Mouse (Mus musculus) kidney, embryonic 15.5 days (tissue): ENCODE results near the gene Ccdc57. TPM values are rescaled to one million over a fixed set of nuclear protein-coding genes. Genes with fewer than 3 reads are reported as not detected.
A peak's percentile ranks its signal among the peaks of the same experiment; 100 is the strongest.

ENCODE experiments used
- ATAC-seq: fragments of 200-750 bp; cut with Nextera tagmentation; replicated peaks from 2 replicates; pipeline ENCODE4 v1.8.0; 2017; ENCODE audit warnings: moderate TSS enrichment; ENCODE audit not compliant: low FRiP score
- H3K27ac ChIP-seq: fragments of 300-500 bp; sonication (generic); 2 replicates; pipeline ENCODE4 v1.5.1; 2015; ENCODE audit warnings: mild to moderate bottlenecking, inconsistent platforms
- H3K27me3 ChIP-seq: fragments of 300-500 bp; sonication (generic); 2 replicates; pipeline ENCODE4 v1.6.1; 2015; ENCODE audit warnings: inconsistent platforms
- H3K36me3 ChIP-seq: fragments of 300-500 bp; sonication (generic); 2 replicates; pipeline ENCODE4 v1.6.1; 2015; ENCODE audit warnings: inconsistent platforms
- H3K4me1 ChIP-seq: fragments of 300-500 bp; sonication (generic); 2 replicates; pipeline ENCODE4 v1.6.1; 2015; ENCODE audit warnings: inconsistent platforms
- H3K4me2 ChIP-seq: fragments of 300-500 bp; sonication (generic); 2 replicates; pipeline ENCODE4 v1.6.1; 2015; ENCODE audit warnings: moderate library complexity, mild to moderate bottlenecking, inconsistent platforms
- H3K4me3 ChIP-seq: fragments of 300-500 bp; sonication (generic); replicated peaks from 2 replicates; pipeline ENCODE4 v1.5.1; 2015; ENCODE audit warnings: mild to moderate bottlenecking, inconsistent platforms
- H3K9ac ChIP-seq: fragments of 300-500 bp; sonication (generic); 2 replicates; pipeline ENCODE4 v1.6.1; 2015; ENCODE audit warnings: mild to moderate bottlenecking, inconsistent platforms
- H3K9me3 ChIP-seq: fragments of 300-500 bp; sonication (generic); replicated peaks from 2 replicates; pipeline ENCODE4 v1.6.1; 2016; ENCODE audit warnings: inconsistent platforms
- WGBS: fragments of 180-500 bp; shearing (Covaris S2); methylation state at CpG from one replicate; pipeline ENCODE4 v1.1.7; 2015; ENCODE audit warnings: mixed read lengths; 5-methylcytosine and 5-hydroxymethylcytosine counted together
- polyA plus RNA-seq: library from polyadenylated mRNA; unstranded; fragments of >200 nt; fragmentation: Nextera tagmentation; extraction: Ambion mirVana; gene quantifications from 2 replicates; pipeline ENCODE4 v1.2.1, GENCODE M21; 2015

Ccdc57 gene
- polyA plus RNA-seq, 1 experiment from 2014 or later = 8.4 TPM

DNA sequence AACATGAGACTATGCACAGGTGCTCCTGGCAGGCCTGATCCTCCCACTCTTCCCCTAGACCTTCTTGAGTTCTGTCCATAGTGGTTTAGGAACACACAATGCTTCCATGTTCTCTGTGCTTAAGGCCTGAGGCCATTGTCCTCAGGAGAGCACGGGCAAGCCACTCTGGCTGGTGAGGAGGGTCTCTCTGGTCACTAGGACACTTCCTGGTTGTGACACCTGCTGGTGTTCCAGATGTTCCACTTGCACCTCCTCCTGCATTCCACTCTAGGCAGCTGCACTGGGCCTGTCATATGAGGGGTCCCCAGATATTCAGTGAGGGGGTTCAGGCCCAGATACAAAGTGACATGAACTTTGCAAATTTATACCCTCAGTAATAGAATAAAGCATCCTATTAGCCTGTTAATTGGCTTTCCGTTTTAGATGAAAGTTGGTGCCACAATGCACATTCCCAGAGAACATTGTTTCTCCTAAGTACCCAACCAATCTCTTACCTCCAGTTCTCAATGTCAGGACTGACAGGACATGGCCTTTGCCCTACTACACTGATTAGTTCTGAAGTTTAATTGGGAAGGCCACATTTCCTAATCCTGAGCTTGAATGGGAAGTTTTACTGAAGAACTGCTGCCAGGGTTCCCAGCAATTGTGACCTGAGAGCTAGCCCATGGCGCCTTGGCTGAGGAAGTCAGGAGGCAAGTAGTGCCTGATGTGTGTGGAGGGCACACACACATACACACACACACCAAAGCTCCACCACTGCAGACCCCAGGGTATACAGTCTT, 100.8 kb downstream of the Ccdc57 start:
- no peak overlapping the region for H3K9ac ChIP-seq
- no peak overlapping the region for H3K4me2 ChIP-seq
- H3K4me1 ChIP-seq = 0 out of 2 replicates have a peak, but pooled peaks cover 2% of the 10 kb centered on the region
- H3K36me3 ChIP-seq = no peaks in the 10 kb centered on the region
- no peaks in the 10 kb centered on the region for H3K27me3 ChIP-seq
- ATAC-seq = no peak
- H3K4me3 ChIP-seq = no peak overlapping the region
- WGBS = 80% methylated on average over 3 of the region's 3 CpGs
- no peaks in the 10 kb centered on the region for H3K9me3 ChIP-seq
- no peak overlapping the region for H3K27ac ChIP-seq

- ATAC-seq = no peak
- 76% methylated on average over 12 of the region's 12 CpGs for WGBS
Observed at GRCm38 (mm10) chr11:120830686-120831085, 102.0 kb downstream of the Ccdc57 start.

GRCm38 (mm10) chr11:120829757-120830532, 102.7 kb downstream of the Ccdc57 start:
- H3K36me3 ChIP-seq = no peaks in the 10 kb centered on the region
- H3K9ac ChIP-seq = no peak overlapping the region
- WGBS = 82% methylated on average over 10 of the region's 10 CpGs
- H3K9me3 ChIP-seq = no peaks in the 10 kb centered on the region
- no peak for ATAC-seq
- peaks cover 11% of the 10 kb centered on the region for H3K4me1 ChIP-seq
- no peak overlapping the region for H3K4me3 ChIP-seq
- H3K4me2 ChIP-seq = no peak overlapping the region
- H3K27ac ChIP-seq = no peak overlapping the region
- no peaks in the 10 kb centered on the region for H3K27me3 ChIP-seq

More at GRCm38 (mm10) chr11:120830686-120831085, 102.0 kb downstream of the Ccdc57 start:
- H3K27me3 ChIP-seq = no peaks in the 10 kb centered on the region
- no peak overlapping the region for H3K9ac ChIP-seq
- H3K36me3 ChIP-seq = no peaks in the 10 kb centered on the region
- peaks cover 3% of the 10 kb centered on the region for H3K4me1 ChIP-seq
- no peaks in the 10 kb centered on the region for H3K9me3 ChIP-seq
- no peak overlapping the region for H3K4me3 ChIP-seq
- H3K27ac ChIP-seq = no peak overlapping the region
- no peak overlapping the region for H3K4me2 ChIP-seq

DNA sequence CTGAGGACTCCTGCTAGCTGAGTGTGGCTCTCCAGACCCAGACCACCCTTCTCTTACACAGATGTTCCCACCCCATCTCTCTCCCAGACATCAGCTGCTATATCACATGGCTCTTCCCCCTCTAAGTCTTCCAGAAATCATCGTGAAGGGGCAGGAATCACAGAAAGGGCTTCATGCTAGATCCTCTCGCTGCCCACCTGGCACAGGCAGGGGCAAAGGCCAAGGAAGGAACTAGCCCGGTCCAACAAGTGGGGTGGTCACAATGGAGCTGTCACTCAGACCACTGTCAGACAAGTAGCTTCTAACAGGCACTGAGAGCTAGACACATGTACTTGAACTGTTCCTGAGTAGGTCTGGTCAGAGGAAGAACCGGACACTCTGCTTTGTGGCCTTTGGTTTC, 104.3 kb downstream of the Ccdc57 start:
- no peak overlapping the region for H3K4me3 ChIP-seq
- no peak overlapping the region for H3K27ac ChIP-seq
- no peaks in the 10 kb centered on the region for H3K36me3 ChIP-seq
- no peak overlapping the region for H3K9ac ChIP-seq
- H3K9me3 ChIP-seq = no peaks in the 10 kb centered on the region
- 79% methylated on average over 4 of the region's 4 CpGs for WGBS
- peaks cover 11% of the 10 kb centered on the region for H3K4me1 ChIP-seq
- no peaks in the 10 kb centered on the region for H3K27me3 ChIP-seq
- no peak for ATAC-seq
- H3K4me2 ChIP-seq = no peak overlapping the region

- WGBS = 90% methylated on average over 8 of the region's 8 CpGs
- H3K9me3 ChIP-seq = no peaks in the 10 kb centered on the region
- peaks cover 31% of the 10 kb centered on the region for H3K4me1 ChIP-seq
- ATAC-seq = no peak
- no peak overlapping the region for H3K4me2 ChIP-seq
- H3K36me3 ChIP-seq = peaks cover 11% of the 10 kb centered on the region
- peak overlapping the region; percentile 98 for H3K27ac ChIP-seq
- no peaks in the 10 kb centered on the region for H3K27me3 ChIP-seq
- no peak overlapping the region for H3K4me3 ChIP-seq
- H3K9ac ChIP-seq = no peak overlapping the region
Observed at GRCm38 (mm10) chr11:120826016-120826953, 106.4 kb downstream of the Ccdc57 start.

GRCm38 (mm10) chr11:120825289-120825863, 107.3 kb downstream of the Ccdc57 start:
- H3K4me1 ChIP-seq = peaks cover 36% of the 10 kb centered on the region
- WGBS = 42% methylated on average over 4 of the region's 4 CpGs
- peak overlapping the region; percentile 98 for H3K27ac ChIP-seq
- H3K27me3 ChIP-seq = no peaks in the 10 kb centered on the region
- peak overlapping the region; percentile 72 for H3K4me2 ChIP-seq
- H3K36me3 ChIP-seq = peaks cover 20% of the 10 kb centered on the region
- peak overlapping the region; percentile 85 for H3K9ac ChIP-seq
- peak overlapping the region; percentile 76 for H3K4me3 ChIP-seq
- H3K9me3 ChIP-seq = no peaks in the 10 kb centered on the region
- no peak for ATAC-seq

DNA sequence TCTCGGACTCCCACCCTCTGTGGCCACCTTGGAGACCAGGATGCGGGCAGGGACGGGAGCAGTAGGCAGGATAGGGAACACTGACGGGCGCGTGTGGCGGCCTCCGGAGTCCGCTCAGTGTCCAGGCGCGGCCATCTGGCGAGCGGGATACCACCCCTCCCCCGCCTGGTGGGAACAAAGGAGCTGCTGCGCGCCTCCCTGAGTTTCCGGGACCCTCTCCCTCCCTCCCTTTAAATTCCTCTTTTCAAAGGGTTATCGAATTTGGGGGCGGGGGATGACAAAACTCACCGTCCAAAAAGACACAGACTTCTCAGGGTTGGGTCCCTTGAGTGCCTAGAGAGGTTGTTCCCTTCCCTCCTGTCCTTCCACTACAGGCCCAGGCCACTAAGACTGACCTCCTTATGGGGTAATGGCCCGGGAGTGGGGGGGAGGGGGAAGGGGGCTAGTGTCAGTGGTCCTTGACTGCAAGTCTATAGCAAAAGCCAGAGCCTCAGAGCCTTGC, 107.8 kb downstream of the Ccdc57 start:
- peaks cover 36% of the 10 kb centered on the region for H3K4me1 ChIP-seq
- H3K9ac ChIP-seq = peak overlapping the region; percentile 85
- H3K4me2 ChIP-seq = peak overlapping the region; percentile 72
- WGBS = 1% methylated on average over 21 of the region's 21 CpGs
- H3K36me3 ChIP-seq = peaks cover 25% of the 10 kb centered on the region
- H3K4me3 ChIP-seq = peak overlapping the region; percentile 76
- no peaks in the 10 kb centered on the region for H3K9me3 ChIP-seq
- peak; percentile 20 for ATAC-seq
- no peaks in the 10 kb centered on the region for H3K27me3 ChIP-seq
- H3K27ac ChIP-seq = peak overlapping the region; percentile 98

- under 1% methylated on average over 109 of the region's 109 CpGs for WGBS
- Histone ChIP-seq H3K4me3 (peak within 1 kb of the TSS; percentile 76), H3K27ac (peak within 1 kb of the TSS; percentile 98), H3K9ac (peak within 1 kb of the TSS; percentile 85), H3K9me3 (no peaks in the 10 kb centered on the region), H3K4me2 (peak within 1 kb of the TSS; percentile 72), H3K27me3 (no peaks in the 10 kb centered on the region), H3K36me3 (peaks cover 32% of the 10 kb centered on the region), H3K4me1 (peaks cover 36% of the 10 kb centered on the region)
- ATAC-seq = peak; percentile 93
Observed at GRCm38 (mm10) chr11:120823956-120824786, 108.5 kb downstream of the Ccdc57 start, which contains the start of gene Fasn. Fasn (minus strand) TSS chr11:120824547.

DNA sequence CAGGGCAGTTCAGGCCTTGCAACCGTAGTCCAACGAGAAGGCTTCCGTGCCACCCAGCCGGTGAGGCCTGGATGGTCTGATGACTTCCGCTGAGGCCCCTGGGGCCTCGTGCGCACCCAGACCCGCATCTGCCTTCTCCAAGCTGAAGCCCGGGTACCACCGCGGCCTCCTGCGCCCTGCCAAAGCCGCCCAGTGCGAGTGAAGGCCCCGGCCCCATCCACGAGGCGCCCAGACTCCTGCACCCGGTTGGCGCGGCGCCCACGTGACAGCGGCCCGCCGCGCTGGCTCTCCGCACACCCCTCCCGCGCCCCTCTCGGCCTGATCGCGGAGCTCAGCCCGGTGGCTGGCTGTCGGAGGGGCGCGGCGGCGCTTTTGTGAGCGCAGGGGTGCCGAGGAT, 109.1 kb downstream of the Ccdc57 start:
- Histone ChIP-seq H3K9me3 (no peaks in the 10 kb centered on the region), H3K27me3 (no peaks in the 10 kb centered on the region), H3K9ac (peak overlapping the region; percentile 85), H3K4me3 (peak overlapping the region; percentile 76), H3K27ac (peak overlapping the region; percentile 98), H3K4me1 (peaks cover 36% of the 10 kb centered on the region), H3K36me3 (peaks cover 38% of the 10 kb centered on the region), H3K4me2 (peak overlapping the region; percentile 72)
- ATAC-seq = peak; percentile 57
- under 1% methylated on average over 38 of the region's 40 CpGs for WGBS

- ATAC-seq = no peak
- WGBS = 0% methylated on average over 14 of the region's 14 CpGs
- no peaks in the 10 kb centered on the region for H3K9me3 ChIP-seq
Observed at GRCm38 (mm10) chr11:120822831-120823550, 109.7 kb downstream of the Ccdc57 start.

More at GRCm38 (mm10) chr11:120822831-120823550, 109.7 kb downstream of the Ccdc57 start:
- Histone ChIP-seq H3K9ac (peak overlapping the region; percentile 85), H3K4me3 (peak overlapping the region; percentile 76), H3K4me2 (peak overlapping the region; percentile 72), H3K4me1 (peaks cover 36% of the 10 kb centered on the region), H3K27me3 (no peaks in the 10 kb centered on the region), H3K27ac (peak overlapping the region; percentile 98), H3K36me3 (peaks cover 44% of the 10 kb centered on the region)
